Mouse (Mus musculus): ENCODE data around the gene Klf3. TPM values are rescaled to one million over a fixed set of nuclear protein-coding genes. Genes with fewer than 3 reads are reported as not detected.
A peak's percentile ranks its signal among the peaks of the same experiment; 100 is the strongest.

The Klf3 gene
- polyA plus RNA-seq, 1 experiment from 2014 or later, result 32.9 TPM

DNA sequence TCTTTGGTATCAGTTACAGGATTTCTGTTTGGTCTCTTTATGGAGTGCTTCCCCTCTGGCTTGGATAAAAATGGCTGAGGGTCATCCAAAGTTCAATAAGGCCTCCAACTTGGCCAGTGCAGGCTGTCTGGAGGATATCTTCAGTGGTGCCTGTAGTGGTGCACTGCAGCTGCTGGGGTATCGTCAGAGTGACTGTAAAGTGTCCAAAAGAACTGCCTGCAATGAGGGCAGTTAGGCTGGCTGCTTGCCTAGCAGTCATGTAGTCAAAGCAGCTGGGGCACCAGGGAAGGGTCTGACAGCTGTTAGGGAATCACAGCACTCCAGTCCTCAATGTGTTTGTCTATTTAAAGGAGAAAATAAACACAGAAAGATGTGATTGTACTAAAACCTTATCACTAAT, 36.9 kb downstream of the Klf3 start:
- no peak overlapping the region for H3K27ac ChIP-seq (ENCODE audit: low read length)
- peaks cover 6% of the 10 kb centered on the region for H3K9me3 ChIP-seq (ENCODE audit: control insufficient read depth, low read length)
- H3K9ac ChIP-seq (replicated peaks; ENCODE audit: low read depth, low read length), result no peak overlapping the region
- H3K36me3 ChIP-seq (ENCODE audit: control insufficient read depth, insufficient read depth), result no peaks in the 10 kb centered on the region
- H3K4me1 ChIP-seq (replicated peaks; ENCODE audit: control insufficient read depth, insufficient read depth, low read length), result no peaks in the 10 kb centered on the region
- no peak overlapping the region for H3K4me3 ChIP-seq (replicated peaks; ENCODE audit: low read length)
- H3K27me3 ChIP-seq (replicated peaks; ENCODE audit: control insufficient read depth, insufficient read depth, low read length), result no peaks in the 10 kb centered on the region
- H3K4me2 ChIP-seq (ENCODE audit: low read length), result no peak overlapping the region
- no peak for ATAC-seq
- WGBS, result 46% methylated on average over 1 of the region's 1 CpGs

DNA sequence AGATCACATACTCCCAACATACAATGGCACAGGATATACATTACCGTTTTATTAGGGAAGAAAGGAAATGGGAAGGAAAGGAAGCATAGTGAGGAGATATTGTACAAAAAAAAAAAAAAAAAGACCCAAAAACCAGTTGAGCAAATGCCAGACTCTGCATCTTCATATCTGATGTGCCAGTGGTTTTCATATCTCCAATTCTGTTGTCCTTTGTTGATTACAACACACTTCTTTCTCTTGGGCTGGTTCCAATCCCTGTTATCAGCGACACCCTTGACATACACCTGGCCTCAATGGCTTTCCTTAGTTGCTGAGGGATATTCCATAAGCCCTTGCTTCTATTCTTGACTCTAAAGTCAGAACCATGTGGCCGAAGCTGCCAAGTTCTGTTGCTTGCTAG, 41.4 kb downstream of the Klf3 start:
- H3K4me1 ChIP-seq (replicated peaks; ENCODE audit: control insufficient read depth, insufficient read depth, low read length), result no peaks in the 10 kb centered on the region
- H3K4me2 ChIP-seq (ENCODE audit: low read length), result no peak overlapping the region
- WGBS, result 89% methylated on average over 3 of the region's 3 CpGs
- no peaks in the 10 kb centered on the region for H3K27me3 ChIP-seq (replicated peaks; ENCODE audit: control insufficient read depth, insufficient read depth, low read length)
- H3K36me3 ChIP-seq (ENCODE audit: control insufficient read depth, insufficient read depth), result no peaks in the 10 kb centered on the region
- no peak for ATAC-seq
- no peak overlapping the region for H3K9ac ChIP-seq (replicated peaks; ENCODE audit: low read depth, low read length)
- peaks cover 6% of the 10 kb centered on the region for H3K9me3 ChIP-seq (ENCODE audit: control insufficient read depth, low read length)
- H3K4me3 ChIP-seq (replicated peaks; ENCODE audit: low read length), result no peak overlapping the region
- H3K27ac ChIP-seq (ENCODE audit: low read length), result no peak overlapping the region

DNA sequence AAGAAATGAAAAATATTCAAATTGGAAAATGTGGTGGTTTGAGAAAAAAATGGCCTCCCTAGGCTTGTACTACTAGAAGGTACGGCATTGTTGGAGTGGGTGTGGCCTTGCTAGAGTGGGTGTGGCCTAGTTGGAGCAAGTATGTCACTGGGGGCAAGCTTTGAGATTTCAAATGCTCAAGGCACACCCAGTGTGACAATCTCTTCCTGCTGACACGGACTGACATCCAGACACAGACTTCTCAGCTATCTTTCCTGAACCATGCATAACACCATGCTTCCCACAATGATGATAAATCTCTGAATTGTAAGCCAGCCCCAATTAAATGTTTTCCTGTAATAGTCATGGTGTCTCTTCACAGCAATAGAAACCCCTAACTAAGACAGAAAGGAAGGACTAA, 44.1 kb downstream of the Klf3 start:
- no peak overlapping the region for H3K4me2 ChIP-seq (ENCODE audit: low read length)
- H3K4me3 ChIP-seq (replicated peaks; ENCODE audit: low read length), result no peak overlapping the region
- H3K9ac ChIP-seq (replicated peaks; ENCODE audit: low read depth, low read length), result no peak overlapping the region
- H3K36me3 ChIP-seq (ENCODE audit: control insufficient read depth, insufficient read depth), result no peaks in the 10 kb centered on the region
- H3K27me3 ChIP-seq (replicated peaks; ENCODE audit: control insufficient read depth, insufficient read depth, low read length), result no peaks in the 10 kb centered on the region
- H3K4me1 ChIP-seq (replicated peaks; ENCODE audit: control insufficient read depth, insufficient read depth, low read length), result no peaks in the 10 kb centered on the region
- 77% methylated on average over 2 of the region's 2 CpGs for WGBS
- H3K27ac ChIP-seq (ENCODE audit: low read length), result no peak overlapping the region
- no peak for ATAC-seq
- H3K9me3 ChIP-seq (ENCODE audit: control insufficient read depth, low read length), result peaks cover 6% of the 10 kb centered on the region

DNA sequence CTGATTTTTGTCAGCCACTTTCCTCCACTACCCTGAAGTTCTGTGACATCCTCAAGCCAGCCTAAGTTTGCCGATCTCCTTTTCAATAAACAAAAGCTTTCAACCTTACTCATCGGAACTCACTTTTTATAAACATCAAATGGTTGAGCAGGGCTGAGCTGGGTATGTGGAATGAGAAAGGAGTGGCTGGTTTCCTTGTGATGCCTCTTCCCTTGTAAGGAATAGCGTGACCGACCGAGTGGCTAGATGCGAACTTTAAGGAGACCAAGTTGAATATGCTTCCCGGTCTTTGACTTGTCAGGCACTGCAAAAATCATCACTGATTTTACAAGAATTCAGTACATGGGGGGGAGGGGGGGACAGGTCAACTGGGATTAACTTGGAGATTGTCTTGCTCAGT, 46.7 kb downstream of the Klf3 start:
- Histone ChIP-seq H3K4me1 (replicated peaks; ENCODE audit: control insufficient read depth, insufficient read depth, low read length) (peaks cover 8% of the 10 kb centered on the region), H3K9me3 (ENCODE audit: control insufficient read depth, low read length) (no peaks in the 10 kb centered on the region; the same call in 1 of the 2 replicates), H3K27ac (ENCODE audit: low read length) (no peak overlapping the region), H3K4me2 (ENCODE audit: low read length) (no peak overlapping the region), H3K36me3 (ENCODE audit: control insufficient read depth, insufficient read depth) (no peaks in the 10 kb centered on the region), H3K4me3 (replicated peaks; ENCODE audit: low read length) (no peak overlapping the region), H3K27me3 (replicated peaks; ENCODE audit: control insufficient read depth, insufficient read depth, low read length) (no peaks in the 10 kb centered on the region), H3K9ac (replicated peaks; ENCODE audit: low read depth, low read length) (no peak overlapping the region)
- 85% methylated on average over 7 of the region's 7 CpGs for WGBS
- no peak for ATAC-seq

DNA sequence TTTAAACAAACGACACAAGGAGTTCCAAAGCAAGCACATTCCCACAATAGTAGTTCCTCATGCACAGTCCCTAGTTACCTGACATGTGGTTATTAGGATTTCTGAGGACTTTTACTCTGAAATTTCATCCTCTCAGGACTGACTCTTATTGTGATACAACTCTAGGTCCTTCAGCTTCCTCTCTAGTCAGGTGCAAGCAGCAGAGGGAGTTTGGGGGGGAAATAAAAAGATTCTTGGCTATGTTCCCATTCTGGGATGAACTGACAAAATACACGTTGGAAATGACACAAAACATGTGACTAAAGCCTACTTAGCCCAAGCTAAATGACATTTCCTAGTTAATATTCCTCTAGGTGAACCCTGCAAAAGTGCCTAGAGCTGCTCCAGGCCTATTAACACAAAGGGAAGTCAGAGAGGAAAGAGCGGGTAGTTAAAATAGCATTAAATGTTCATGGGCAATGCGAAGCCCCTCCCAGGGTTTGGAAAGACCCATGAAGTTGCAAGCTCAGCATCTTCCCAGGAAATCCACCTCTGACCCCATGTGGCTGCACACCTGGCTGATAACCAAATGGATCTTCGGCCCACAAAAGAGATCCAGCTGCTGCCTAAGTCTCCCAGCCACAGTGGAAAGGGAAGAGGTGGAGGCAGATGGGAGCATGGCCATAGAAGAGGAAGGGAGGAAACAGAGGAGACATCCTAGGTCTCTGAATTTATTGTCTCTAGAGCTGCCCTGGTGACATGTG, 49.6 kb downstream of the Klf3 start:
- H3K9me3 ChIP-seq (ENCODE audit: control insufficient read depth, low read length), result peaks cover 6% of the 10 kb centered on the region
- peak; percentile 83 for ATAC-seq
- peaks cover 8% of the 10 kb centered on the region for H3K4me1 ChIP-seq (replicated peaks; ENCODE audit: control insufficient read depth, insufficient read depth, low read length)
- H3K9ac ChIP-seq (replicated peaks; ENCODE audit: low read depth, low read length), result no peak overlapping the region
- H3K36me3 ChIP-seq (ENCODE audit: control insufficient read depth, insufficient read depth), result no peaks in the 10 kb centered on the region
- WGBS, result 41% methylated on average over 5 of the region's 5 CpGs
- no peaks in the 10 kb centered on the region for H3K27me3 ChIP-seq (replicated peaks; ENCODE audit: control insufficient read depth, insufficient read depth, low read length)
- peak overlapping the region; percentile 60 for H3K27ac ChIP-seq (ENCODE audit: low read length)
- H3K4me2 ChIP-seq (ENCODE audit: low read length), result no peak overlapping the region
- no peak overlapping the region for H3K4me3 ChIP-seq (replicated peaks; ENCODE audit: low read length)

DNA sequence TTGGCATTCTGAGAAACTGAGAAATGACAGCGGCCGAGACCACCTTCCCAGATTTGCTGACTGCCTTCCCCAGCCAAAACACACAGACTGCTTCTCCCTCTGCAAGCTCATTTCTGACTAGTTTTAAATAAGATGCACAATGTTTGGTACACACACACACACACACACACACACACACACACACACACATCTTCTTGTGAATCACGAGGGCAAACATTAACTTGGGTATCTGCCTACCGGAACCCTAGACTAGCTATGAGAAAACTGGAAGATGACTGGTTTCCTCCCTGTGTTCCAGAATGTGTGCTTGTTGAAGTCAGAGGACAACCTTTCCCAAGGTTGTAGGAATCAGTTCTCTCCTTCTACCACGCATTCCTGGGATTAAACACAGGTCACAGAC, 50.2 kb downstream of the Klf3 start:
- H3K9ac ChIP-seq (replicated peaks; ENCODE audit: low read depth, low read length), result no peak overlapping the region
- peak overlapping the region; percentile 60; the same call in 1 of the 2 replicates for H3K27ac ChIP-seq (ENCODE audit: low read length)

DNA sequence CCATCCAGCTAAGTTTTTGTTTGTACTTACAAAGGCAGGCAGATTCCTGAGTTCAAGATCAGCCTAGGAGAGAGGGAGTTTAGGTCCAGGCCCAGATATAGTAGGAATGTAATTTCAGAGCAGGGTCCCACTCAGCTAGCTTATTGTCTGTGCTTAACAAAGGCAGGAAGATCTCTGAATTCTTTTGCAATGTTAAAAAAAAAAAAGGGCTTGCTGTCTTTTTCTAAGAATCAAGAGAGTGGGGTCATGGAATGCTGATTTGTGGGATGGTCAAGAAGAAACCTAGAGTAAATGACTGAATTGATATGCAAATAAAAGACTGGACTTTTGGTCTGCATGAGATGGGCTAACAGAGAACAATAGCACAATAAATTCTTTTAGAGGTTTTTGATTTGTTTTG, 52.0 kb downstream of the Klf3 start:
- H3K4me2 ChIP-seq (ENCODE audit: low read length), result no peak overlapping the region
- ATAC-seq, result no peak
- no peak overlapping the region for H3K9ac ChIP-seq (replicated peaks; ENCODE audit: low read depth, low read length)
- no peak overlapping the region for H3K4me3 ChIP-seq (replicated peaks; ENCODE audit: low read length)
- no peaks in the 10 kb centered on the region for H3K27me3 ChIP-seq (replicated peaks; ENCODE audit: control insufficient read depth, insufficient read depth, low read length)
- H3K9me3 ChIP-seq (ENCODE audit: control insufficient read depth, low read length), result peaks cover 6% of the 10 kb centered on the region
- H3K27ac ChIP-seq (ENCODE audit: low read length), result no peak overlapping the region
- no peaks in the 10 kb centered on the region for H3K36me3 ChIP-seq (ENCODE audit: control insufficient read depth, insufficient read depth)
- peaks cover 8% of the 10 kb centered on the region for H3K4me1 ChIP-seq (replicated peaks; ENCODE audit: control insufficient read depth, insufficient read depth, low read length)

More for the DNA sequence above, 50.2 kb downstream of the Klf3 start:
- Histone ChIP-seq H3K4me1 (replicated peaks; ENCODE audit: control insufficient read depth, insufficient read depth, low read length) (peaks cover 8% of the 10 kb centered on the region), H3K4me3 (replicated peaks; ENCODE audit: low read length) (no peak overlapping the region), H3K9me3 (ENCODE audit: control insufficient read depth, low read length) (peaks cover 6% of the 10 kb centered on the region), H3K36me3 (ENCODE audit: control insufficient read depth, insufficient read depth) (no peaks in the 10 kb centered on the region), H3K4me2 (ENCODE audit: low read length) (no peak overlapping the region), H3K27me3 (replicated peaks; ENCODE audit: control insufficient read depth, insufficient read depth, low read length) (no peaks in the 10 kb centered on the region)
- WGBS, result 68% methylated on average over 5 of the region's 5 CpGs
- no peak; the same call in none of the 2 replicates for ATAC-seq

DNA sequence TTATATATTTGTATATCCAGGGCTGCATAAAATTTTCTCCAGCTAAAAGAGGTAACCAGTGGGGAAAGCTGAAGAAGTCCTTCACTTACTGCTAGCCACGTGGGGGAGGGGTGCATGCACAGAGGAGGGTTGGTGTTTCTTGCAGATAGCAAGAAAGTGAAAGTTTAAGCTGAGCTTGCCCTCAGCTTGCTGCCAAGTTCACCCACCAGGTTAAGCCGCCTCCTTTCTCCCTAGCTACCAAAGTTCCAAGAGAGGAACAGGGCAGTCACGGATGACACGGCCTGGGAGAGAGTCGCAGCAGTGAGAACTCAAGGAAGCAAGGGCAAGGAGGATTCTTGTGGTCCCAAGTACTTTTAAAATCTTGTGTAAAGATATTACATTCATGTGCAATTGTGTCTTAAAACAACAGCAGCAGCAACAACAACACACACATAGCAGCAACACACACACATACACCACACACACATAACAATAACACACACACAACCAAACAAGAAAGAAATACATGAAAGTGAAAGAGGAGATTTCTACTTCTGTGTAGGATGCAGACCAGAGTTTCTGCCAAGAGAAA, 57.8 kb downstream of the Klf3 start:
- Histone ChIP-seq H3K27ac (ENCODE audit: low read length) (no peak overlapping the region), H3K4me3 (replicated peaks; ENCODE audit: low read length) (no peak overlapping the region), H3K4me2 (ENCODE audit: low read length) (no peak overlapping the region), H3K9ac (replicated peaks; ENCODE audit: low read depth, low read length) (no peak overlapping the region), H3K4me1 (replicated peaks; ENCODE audit: control insufficient read depth, insufficient read depth, low read length) (peaks cover 20% of the 10 kb centered on the region), H3K36me3 (ENCODE audit: control insufficient read depth, insufficient read depth) (no peaks in the 10 kb centered on the region), H3K27me3 (replicated peaks; ENCODE audit: control insufficient read depth, insufficient read depth, low read length) (no peaks in the 10 kb centered on the region), H3K9me3 (ENCODE audit: control insufficient read depth, low read length) (peaks cover 2% of the 10 kb centered on the region)
- WGBS, result 65% methylated on average over 5 of the region's 5 CpGs
- no peak for ATAC-seq

DNA sequence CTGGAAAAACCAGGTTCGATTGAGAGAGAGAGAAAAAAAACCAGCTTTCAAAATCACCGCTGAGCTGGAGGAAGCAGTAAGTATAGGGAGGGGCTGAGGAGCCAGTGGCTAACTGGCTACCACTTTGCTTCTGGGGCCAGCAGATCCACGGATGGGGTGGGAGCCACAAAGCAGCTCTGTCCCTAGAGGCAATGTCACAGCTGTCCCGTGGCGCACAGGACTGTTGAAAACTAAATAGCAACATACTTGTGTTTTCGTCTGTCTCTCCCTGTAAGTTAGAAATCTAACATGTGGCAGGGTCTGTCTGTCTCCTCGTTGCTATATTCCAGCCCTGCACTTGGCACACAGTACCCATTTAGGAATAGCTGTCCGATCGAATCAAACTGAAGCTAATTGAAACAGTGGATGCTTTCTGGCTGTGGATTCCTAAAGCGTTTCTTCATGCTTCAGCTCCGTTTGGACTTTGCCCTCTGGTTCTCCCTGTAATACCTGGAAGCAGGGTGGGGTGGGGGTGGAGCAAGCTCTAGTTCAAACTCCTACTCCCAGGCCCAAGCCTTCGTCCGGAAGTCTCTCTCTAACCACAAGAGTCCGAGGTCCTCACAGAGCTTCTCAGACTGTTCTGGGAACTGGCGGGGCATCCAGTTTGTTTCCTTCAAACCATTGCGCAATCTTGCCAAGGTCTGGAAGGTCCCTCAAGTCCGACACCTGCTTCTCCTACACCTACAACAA, 58.4 kb downstream of the Klf3 start:
- Histone ChIP-seq H3K4me2 (ENCODE audit: low read length) (peak overlapping the region; percentile 6; the same call in 1 of the 2 replicates), H3K27ac (ENCODE audit: low read length) (peak overlapping the region; percentile 45), H3K4me3 (replicated peaks; ENCODE audit: low read length) (no peak overlapping the region), H3K9ac (replicated peaks; ENCODE audit: low read depth, low read length) (no peak overlapping the region), H3K4me1 (replicated peaks; ENCODE audit: control insufficient read depth, insufficient read depth, low read length) (peaks cover 23% of the 10 kb centered on the region), H3K36me3 (ENCODE audit: control insufficient read depth, insufficient read depth) (no peaks in the 10 kb centered on the region), H3K9me3 (ENCODE audit: control insufficient read depth, low read length) (no peaks in the 10 kb centered on the region), H3K27me3 (replicated peaks; ENCODE audit: control insufficient read depth, insufficient read depth, low read length) (no peaks in the 10 kb centered on the region)
- peak; percentile 45 for ATAC-seq
- 57% methylated on average over 17 of the region's 17 CpGs for WGBS
